Mouse (Mus musculus): Measurements from ENCODE around the gene Abcd1. TPM values are rescaled to one million over a fixed set of nuclear protein-coding genes. Genes with fewer than 3 reads are reported as not detected.
A peak's percentile ranks its signal among the peaks of the same experiment; 100 is the strongest.

The Abcd1 gene
- polyA plus RNA-seq, 1 experiment: 14.9 TPM

- TF ChIP-seq MYOG (IDR thresholded peaks at IDR 0.05; ENCODE audit: control insufficient read depth in 1 of 3, insufficient read depth in 1 of 3, insufficient read length in 2 of 3, low read depth in 2 of 3) (no peak), MAX (IDR thresholded peaks at IDR 0.05; ENCODE audit: low read depth) (no peak), TCF12 (IDR thresholded peaks at IDR 0.05; ENCODE audit: insufficient read depth, poor library complexity, severe bottlenecking) (no peak), USF1 (IDR thresholded peaks at IDR 0.05; ENCODE audit: low read depth) (no peak), REST (IDR thresholded peaks at IDR 0.05; ENCODE audit: insufficient read depth, insufficient read length) (no peak), POLR2A (IDR thresholded peaks at IDR 0.05; ENCODE audit: insufficient read length, low read depth) (no peak), SRF (IDR thresholded peaks at IDR 0.05; ENCODE audit: control insufficient read depth, insufficient read length, low read depth) (no peak)
- Histone ChIP-seq H3K4me2 (ENCODE audit: low read depth) (peak overlapping the region; percentile 79), H3K36me3 (ENCODE audit: control insufficient read depth, insufficient read depth) (peaks cover 3% of the 10 kb centered on the region), H3ac (ENCODE audit: control insufficient read depth, insufficient read length) (no peak overlapping the region), H3K79me2 (ENCODE audit: control insufficient read depth, insufficient read depth) (peaks cover 12% of the 10 kb centered on the region), H3K27me3 (ENCODE audit: control insufficient read depth, insufficient read depth, insufficient read length) (no peaks in the 10 kb centered on the region), H3K4me3 (no peak overlapping the region)
Measured at GRCm38 (mm10) chrX:73718271-73718670, 1.9 kb downstream of the Abcd1 start.

DNA sequence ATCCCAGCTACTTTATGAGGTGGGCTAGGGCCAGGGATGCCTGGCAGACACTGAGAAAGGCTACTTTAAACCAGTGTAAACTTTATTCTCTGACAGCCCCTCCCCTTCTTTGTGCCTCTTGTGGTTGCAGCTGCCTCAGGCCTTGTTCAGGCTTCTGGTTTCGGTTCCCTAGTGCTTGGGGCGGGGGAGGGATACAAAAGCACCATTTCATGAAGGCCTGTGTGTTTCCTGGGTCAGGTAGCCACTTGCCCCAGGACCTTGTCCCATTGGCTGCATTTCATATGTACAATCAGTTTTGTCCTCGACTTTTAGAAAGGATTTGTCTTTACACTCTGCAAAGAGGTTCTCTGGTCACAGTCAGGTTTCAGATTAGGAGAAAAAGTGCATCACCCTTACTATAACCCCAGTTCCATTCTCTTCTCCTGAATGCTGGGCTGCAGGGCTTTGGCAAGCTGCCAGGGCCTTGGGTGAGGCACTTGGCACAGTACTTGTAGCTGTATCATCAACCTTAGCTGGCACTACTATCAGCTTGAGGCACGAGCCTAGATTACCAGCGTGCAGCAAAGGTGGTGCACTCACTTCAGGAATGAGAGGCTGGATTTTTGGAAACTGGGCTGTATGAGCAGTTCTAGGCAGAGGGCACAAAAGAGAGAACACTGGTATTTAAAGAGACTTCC lies 2.4 kb downstream of the Abcd1 start:
- no peaks in the 10 kb centered on the region for H3K27me3 ChIP-seq (ENCODE audit: control insufficient read depth, insufficient read depth, insufficient read length)
- no peak overlapping the region for H3K4me3 ChIP-seq
- H3K36me3 ChIP-seq (ENCODE audit: control insufficient read depth, insufficient read depth): peaks cover 3% of the 10 kb centered on the region
- peaks cover 12% of the 10 kb centered on the region for H3K79me2 ChIP-seq (ENCODE audit: control insufficient read depth, insufficient read depth)
- H3ac ChIP-seq (ENCODE audit: control insufficient read depth, insufficient read length): no peak overlapping the region
- no peak for TF ChIP-seq TCF3 (IDR thresholded peaks at IDR 0.05; ENCODE audit: insufficient read length, low read depth)
- no peak for TF ChIP-seq E2F4 (IDR thresholded peaks at IDR 0.05; ENCODE audit: insufficient read depth)
- TF ChIP-seq MYOG (IDR thresholded peaks at IDR 0.05; ENCODE audit: control insufficient read depth in 1 of 3, insufficient read depth in 1 of 3, insufficient read length in 2 of 3, low read depth in 2 of 3): peak in 1 of 3 experiments; percentile 33
- TF ChIP-seq MYOD1 (IDR thresholded peaks at IDR 0.05; ENCODE audit: control insufficient read depth in 1 of 3, insufficient read length in 2 of 3, low read depth in 2 of 3): peak in 1 of 3 experiments; percentile 24
- no peak for TF ChIP-seq MAX (IDR thresholded peaks at IDR 0.05; ENCODE audit: low read depth)
- no peak for TF ChIP-seq SRF (IDR thresholded peaks at IDR 0.05; ENCODE audit: control insufficient read depth, insufficient read length, low read depth)
- no peak for TF ChIP-seq CEBPB (IDR thresholded peaks at IDR 0.05; ENCODE audit: insufficient read depth, poor library complexity, severe bottlenecking)
- peak overlapping the region; percentile 79 for H3K4me2 ChIP-seq (ENCODE audit: low read depth)

DNA sequence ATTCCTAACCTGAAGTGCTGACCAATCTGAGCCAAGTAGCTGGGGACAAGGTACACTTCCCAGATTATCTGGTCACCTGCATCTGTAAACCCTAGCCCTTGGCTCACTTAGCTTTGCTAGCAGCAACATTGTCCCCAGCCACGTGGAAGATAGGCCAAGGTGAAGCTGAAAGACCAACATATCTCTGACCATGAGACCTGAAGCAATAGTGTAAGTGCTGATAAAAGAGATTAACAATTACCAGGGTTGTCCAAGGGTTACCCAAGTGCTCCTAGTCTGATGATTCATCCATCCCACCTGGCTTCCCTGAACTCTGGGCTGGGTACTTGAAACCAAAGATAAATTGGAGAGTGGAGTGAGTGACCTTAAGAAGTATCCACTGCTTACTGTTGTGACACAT lies 14.5 kb downstream of the Abcd1 start:
- Histone ChIP-seq H3K36me3 (ENCODE audit: control insufficient read depth, insufficient read depth) (no peaks in the 10 kb centered on the region), H3ac (ENCODE audit: control insufficient read depth, insufficient read length) (no peak overlapping the region), H3K27me3 (ENCODE audit: control insufficient read depth, insufficient read depth, insufficient read length) (no peaks in the 10 kb centered on the region), H3K79me2 (ENCODE audit: control insufficient read depth, insufficient read depth) (no peaks in the 10 kb centered on the region), H3K4me3 (no peak overlapping the region), H3K4me2 (ENCODE audit: low read depth) (no peak overlapping the region)
- TF ChIP-seq TCF3 (IDR thresholded peaks at IDR 0.05; ENCODE audit: insufficient read length, low read depth): no peak
- no peak for TF ChIP-seq SRF (IDR thresholded peaks at IDR 0.05; ENCODE audit: control insufficient read depth, insufficient read length, low read depth)
- TF ChIP-seq USF1 (IDR thresholded peaks at IDR 0.05; ENCODE audit: low read depth): no peak
- TF ChIP-seq MYOG (IDR thresholded peaks at IDR 0.05; ENCODE audit: control insufficient read depth in 1 of 3, insufficient read depth in 1 of 3, insufficient read length in 2 of 3, low read depth in 2 of 3): no peak
- TF ChIP-seq MAX (IDR thresholded peaks at IDR 0.05; ENCODE audit: low read depth): no peak
- TF ChIP-seq CEBPB (IDR thresholded peaks at IDR 0.05; ENCODE audit: insufficient read depth, poor library complexity, severe bottlenecking): no peak
- no peak for TF ChIP-seq E2F4 (IDR thresholded peaks at IDR 0.05; ENCODE audit: insufficient read depth)
- TF ChIP-seq POLR2AphosphoS2 (IDR thresholded peaks at IDR 0.05; ENCODE audit: insufficient read length, low read depth): no peak
- no peak for TF ChIP-seq TCF12 (IDR thresholded peaks at IDR 0.05; ENCODE audit: insufficient read depth, poor library complexity, severe bottlenecking)
- no peak for TF ChIP-seq REST (IDR thresholded peaks at IDR 0.05; ENCODE audit: insufficient read depth, insufficient read length)
- TF ChIP-seq POLR2A (IDR thresholded peaks at IDR 0.05; ENCODE audit: insufficient read length, low read depth): no peak
- no peak for TF ChIP-seq MYOD1 (IDR thresholded peaks at IDR 0.05; ENCODE audit: control insufficient read depth in 1 of 3, insufficient read length in 2 of 3, low read depth in 2 of 3)

GRCm38 (mm10) chrX:73738155-73738554 lies 21.8 kb downstream of the Abcd1 start:
- TF ChIP-seq MYOD1 (IDR thresholded peaks at IDR 0.05; ENCODE audit: control insufficient read depth in 1 of 3, insufficient read length in 2 of 3, low read depth in 2 of 3): no peak
- TF ChIP-seq REST (IDR thresholded peaks at IDR 0.05; ENCODE audit: insufficient read depth, insufficient read length): no peak
- TF ChIP-seq TCF3 (IDR thresholded peaks at IDR 0.05; ENCODE audit: insufficient read length, low read depth): no peak
- no peak for TF ChIP-seq MYOG (IDR thresholded peaks at IDR 0.05; ENCODE audit: control insufficient read depth in 1 of 3, insufficient read depth in 1 of 3, insufficient read length in 2 of 3, low read depth in 2 of 3)
- no peak for TF ChIP-seq E2F4 (IDR thresholded peaks at IDR 0.05; ENCODE audit: insufficient read depth)
- TF ChIP-seq POLR2AphosphoS2 (IDR thresholded peaks at IDR 0.05; ENCODE audit: insufficient read length, low read depth): no peak
- TF ChIP-seq CEBPB (IDR thresholded peaks at IDR 0.05; ENCODE audit: insufficient read depth, poor library complexity, severe bottlenecking): no peak
- no peak for TF ChIP-seq MAX (IDR thresholded peaks at IDR 0.05; ENCODE audit: low read depth)
- TF ChIP-seq USF1 (IDR thresholded peaks at IDR 0.05; ENCODE audit: low read depth): no peak
- TF ChIP-seq TCF12 (IDR thresholded peaks at IDR 0.05; ENCODE audit: insufficient read depth, poor library complexity, severe bottlenecking): no peak
- TF ChIP-seq SRF (IDR thresholded peaks at IDR 0.05; ENCODE audit: control insufficient read depth, insufficient read length, low read depth): no peak
- H3K79me2 ChIP-seq (ENCODE audit: control insufficient read depth, insufficient read depth): no peaks in the 10 kb centered on the region
- H3ac ChIP-seq (ENCODE audit: control insufficient read depth, insufficient read length): no peak overlapping the region
- H3K4me2 ChIP-seq (ENCODE audit: low read depth): no peak overlapping the region
- no peaks in the 10 kb centered on the region for H3K36me3 ChIP-seq (ENCODE audit: control insufficient read depth, insufficient read depth)
- no peak overlapping the region for H3K4me3 ChIP-seq
- no peaks in the 10 kb centered on the region for H3K27me3 ChIP-seq (ENCODE audit: control insufficient read depth, insufficient read depth, insufficient read length)
